ENCODE assay signal across 18 mouse cellular contexts in the genomic region with DNA sequence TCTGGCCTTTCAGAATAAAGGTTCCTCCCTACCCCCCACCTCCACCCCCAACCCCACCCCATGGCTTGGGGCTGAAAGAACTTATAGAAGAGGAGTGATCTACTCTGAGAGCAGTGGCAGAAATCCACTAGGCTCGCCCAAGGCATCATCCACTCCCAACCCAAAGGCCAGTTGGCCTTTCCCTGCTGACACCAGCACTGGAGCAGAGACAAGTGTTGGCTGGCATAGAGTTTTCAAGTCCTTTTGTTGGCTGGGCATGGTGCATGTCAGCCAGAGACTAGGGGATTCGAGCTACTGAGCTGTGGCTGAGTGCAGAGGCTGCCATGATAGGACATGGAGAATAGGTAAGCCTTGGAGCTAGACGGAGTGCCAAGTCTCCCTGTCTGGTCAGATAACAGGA. TPM values are rescaled to one million over a fixed set of nuclear protein-coding genes. Genes with fewer than 3 reads are reported as not detected.
DNase-seq lines count a peak whose midpoint lies in the region; ATAC-seq and TF ChIP-seq lines count a peak whose summit lies in the region.
"Had no signal": no experiment of that assay in that cellular context is flagged by ENCODE, and none has a peak within 500 bp of the region (broad histone marks: within the 10 kb centered on the region; RNA-seq: fewer than 3 reads in every experiment).

No protein-coding gene starts in this region.

- ATAC-seq in forebrain, embryonic 11.5 days (replicated peaks; ENCODE audit: low FRiP score): no peak
- ATAC-seq in liver, embryonic 12.5 days: no peak
- no peak for ATAC-seq in forebrain, embryonic 15.5 days (replicated peaks)

- H3K79me2 ChIP-seq in liver, adult 2 months (ENCODE audit: control insufficient read depth, insufficient read depth, low read length): 0 out of 2 replicates have a peak, but pooled peaks cover 3% of the 10 kb centered on the region

- no peak overlapping the region for H3K4me3 ChIP-seq in forebrain, embryonic 10.5 days
- no peak overlapping the region for H3K4me3 ChIP-seq in forebrain, embryonic 11.5 days (ENCODE audit: low read depth, low read length)
- H3K4me3 ChIP-seq in liver, adult 2 months (ENCODE audit: insufficient read depth, low read depth, low read length): no peak overlapping the region
- H3K4me3 ChIP-seq in liver, embryonic 12.5 days: no peak overlapping the region
- no peak overlapping the region for H3K4me3 ChIP-seq in forebrain, embryonic 15.5 days
- H3K4me3 ChIP-seq: embryonic facial prominence, embryonic 15.5 days; heart, embryonic 13.5 days; liver, embryonic 13.5 days; stomach, embryonic 15.5 days had no signal

- no peak for TF ChIP-seq POLR2A in liver, adult 2 months (IDR thresholded peaks at IDR 0.05; ENCODE audit: extremely low read depth, insufficient read depth, low read length)
- no peak for TF ChIP-seq POLR2A in brain, embryonic 14.5 days (IDR thresholded peaks at IDR 0.05; ENCODE audit: borderline replicate concordance, extremely low read depth, insufficient read depth, insufficient read length, poor library complexity, severe bottlenecking)

- peaks cover 43% of the 10 kb centered on the region for H3K27me3 ChIP-seq in forebrain, embryonic 10.5 days (ENCODE audit: poor library complexity, severe bottlenecking)
- no peaks in the 10 kb centered on the region for H3K27me3 ChIP-seq in forebrain, embryonic 11.5 days (ENCODE audit: control insufficient read depth, insufficient read depth, low read length)
- no peaks in the 10 kb centered on the region for H3K27me3 ChIP-seq in liver, adult 2 months (ENCODE audit: control insufficient read depth, insufficient read depth, low read length)
- peaks cover 71% of the 10 kb centered on the region for H3K27me3 ChIP-seq in liver, embryonic 12.5 days (replicated peaks)
- no peaks in the 10 kb centered on the region for H3K27me3 ChIP-seq in forebrain, embryonic 15.5 days
- H3K27me3 ChIP-seq: embryonic facial prominence, embryonic 15.5 days; stomach, embryonic 15.5 days had no signal

- TF ChIP-seq CTCF in liver, adult 2 months (IDR thresholded peaks at IDR 0.05; ENCODE audit: low read depth, low read length): no peak
- TF ChIP-seq CTCF in brain, embryonic 14.5 days (IDR thresholded peaks at IDR 0.05; ENCODE audit: borderline replicate concordance, extremely low read depth, insufficient read depth, insufficient read length): no peak

- 89% methylated on average over 3 of the region's 3 CpGs for WGBS in forebrain, embryonic 10.5 days
- WGBS in forebrain, embryonic 11.5 days: 71% methylated on average over 3 of the region's 3 CpGs
- 45% methylated on average over 3 of the region's 3 CpGs for WGBS in liver, adult 2 months
- WGBS in liver, embryonic 12.5 days (ENCODE audit: insufficient replicate concordance): 68% methylated on average over 3 of the region's 3 CpGs
- WGBS in forebrain, embryonic 15.5 days: 46% methylated on average over 3 of the region's 3 CpGs

- peaks cover 83% of the 10 kb centered on the region for H3K36me3 ChIP-seq in forebrain, embryonic 10.5 days (replicated peaks)
- H3K36me3 ChIP-seq in forebrain, embryonic 11.5 days (ENCODE audit: control insufficient read depth, insufficient read depth, low read length): peaks cover 3% of the 10 kb centered on the region; the same call in 1 of the 2 replicates
- H3K36me3 ChIP-seq in liver, adult 2 months (ENCODE audit: control insufficient read depth, insufficient read depth, low read length): no peaks in the 10 kb centered on the region
- H3K36me3 ChIP-seq in liver, embryonic 12.5 days: peaks cover 25% of the 10 kb centered on the region
- no peaks in the 10 kb centered on the region for H3K36me3 ChIP-seq in forebrain, embryonic 15.5 days

- peaks cover 100% of the 10 kb centered on the region for H3K4me1 ChIP-seq in forebrain, embryonic 10.5 days
- H3K4me1 ChIP-seq in forebrain, embryonic 11.5 days (replicated peaks; ENCODE audit: control insufficient read depth, insufficient read depth, low read length): peaks cover 91% of the 10 kb centered on the region
- peaks cover 40% of the 10 kb centered on the region for H3K4me1 ChIP-seq in liver, adult 2 months (ENCODE audit: control insufficient read depth, insufficient read depth, low read length)
- peaks cover 88% of the 10 kb centered on the region for H3K4me1 ChIP-seq in liver, embryonic 12.5 days
- peaks cover 100% of the 10 kb centered on the region for H3K4me1 ChIP-seq in forebrain, embryonic 15.5 days

- H3K27ac ChIP-seq in forebrain, embryonic 10.5 days: 0 out of 2 replicates have a peak overlapping the region, but pooled peaks have one; percentile 8
- no peak overlapping the region for H3K27ac ChIP-seq in forebrain, embryonic 11.5 days (ENCODE audit: low read depth, low read length)
- H3K27ac ChIP-seq in liver, adult 2 months (replicated peaks; ENCODE audit: insufficient read depth, low read depth, low read length): no peak overlapping the region
- H3K27ac ChIP-seq in liver, embryonic 12.5 days: no peak overlapping the region
- H3K27ac ChIP-seq in forebrain, embryonic 15.5 days (replicated peaks): peak overlapping the region; percentile 57
- H3K27ac ChIP-seq: embryonic facial prominence, embryonic 15.5 days; liver, embryonic 13.5 days; stomach, embryonic 15.5 days had no signal

- no peaks in the 10 kb centered on the region for H3K9me3 ChIP-seq in forebrain, embryonic 10.5 days
- H3K9me3 ChIP-seq in forebrain, embryonic 11.5 days (ENCODE audit: control insufficient read depth, low read length): no peaks in the 10 kb centered on the region
- no peaks in the 10 kb centered on the region for H3K9me3 ChIP-seq in liver, embryonic 12.5 days (replicated peaks)
- H3K9me3 ChIP-seq in forebrain, embryonic 15.5 days: no peaks in the 10 kb centered on the region
- H3K9me3 ChIP-seq: embryonic facial prominence, embryonic 15.5 days; heart, embryonic 13.5 days; liver, embryonic 13.5 days; stomach, embryonic 15.5 days had no signal

- H3K9ac ChIP-seq in forebrain, embryonic 11.5 days (ENCODE audit: low read length): no peak overlapping the region
- no peak overlapping the region for H3K9ac ChIP-seq in liver, adult 2 months (ENCODE audit: low read depth, low read length)
- H3K9ac ChIP-seq in liver, embryonic 12.5 days: no peak overlapping the region
- H3K9ac ChIP-seq in forebrain, embryonic 15.5 days (replicated peaks): no peak overlapping the region
- H3K9ac ChIP-seq: embryonic facial prominence, embryonic 15.5 days; heart, embryonic 13.5 days; liver, embryonic 13.5 days; lung, embryonic 14.5 days; stomach, embryonic 15.5 days had no signal

- no peak for DNase-seq in forebrain, embryonic 10.5 days (ENCODE audit: extremely low spot score, low spot score)
- DNase-seq in forebrain, embryonic 11.5 days (ENCODE audit: low spot score): no peak
- peak; percentile 79 for DNase-seq in liver, adult 2 months (ENCODE audit: extremely low read depth, low read depth, low spot score)
- DNase-seq in brain, embryonic 14.5 days (ENCODE audit: low read depth): peak; percentile 70
- no peak for DNase-seq in spleen, postnatal 36 days (ENCODE audit: low spot score in 2 of 2)
- DNase-seq: adrenal gland, postnatal 36 days; B cell, adult 2 months; cerebellum, adult 2 months; kidney, postnatal 4 days; liver, embryonic 13.5 days; right cerebral cortex, postnatal 25 days; thymus, adult 18-20 months had no signal

- no peak overlapping the region for H3K4me2 ChIP-seq in forebrain, embryonic 11.5 days (ENCODE audit: low read depth, low read length, severe bottlenecking)
- H3K4me2 ChIP-seq in liver, embryonic 12.5 days: no peak overlapping the region
- no peak overlapping the region for H3K4me2 ChIP-seq in forebrain, embryonic 15.5 days (replicated peaks)
- H3K4me2 ChIP-seq: embryonic facial prominence, embryonic 15.5 days; liver, embryonic 13.5 days; stomach, embryonic 15.5 days had no signal

RNA-seq across cellular contexts. Expression of gene Tle3, which starts 9.3 kb away (rescaled TPM):
- 43.4 and 45.6 TPM in 2 replicates for polyA plus RNA-seq in forebrain, embryonic 10.5 days (2016; fragmentation: Nextera tagmentation; extraction: Ambion mirVana)
- 57.8 and 58.2 TPM in 2 replicates for polyA plus RNA-seq in forebrain, embryonic 11.5 days (2014; fragmentation: Nextera tagmentation; extraction: Ambion mirVana)
- 2.4 and 2.9 TPM in 2 replicates for total RNA-seq in liver, adult 2 months (2014; rRNA removed)
- polyA plus RNA-seq in liver, adult 2 months (2012; rRNA removed): 9.7 and 14.8 TPM in 2 replicates
- 7.7 and 8.2 TPM in 2 replicates for polyA plus RNA-seq in liver, embryonic 12.5 days (2016; fragmentation: Nextera tagmentation; extraction: Ambion mirVana)
- 108 and 121 TPM in 2 replicates for polyA plus RNA-seq in brain, embryonic 14.5 days (2012; rRNA removed)
- 39.9 and 40.9 TPM in 2 replicates for polyA plus RNA-seq in forebrain, embryonic 15.5 days (2015; fragmentation: Nextera tagmentation; extraction: Ambion mirVana)

Comparison
In these comparisons a context has a peak if more than half of its experiments do, and no peak if none do; other contexts are left out.
1. H3K27ac ChIP-seq: peak in forebrain, embryonic 10.5 days (single experiment) and forebrain, embryonic 15.5 days (single experiment); none in forebrain, embryonic 11.5 days (single experiment), liver, adult 2 months (single experiment) and liver, embryonic 12.5 days (single experiment).
2. DNase-seq: peak in liver, adult 2 months (single experiment) and brain, embryonic 14.5 days (single experiment); none in forebrain, embryonic 10.5 days (single experiment), forebrain, embryonic 11.5 days (single experiment) and spleen, postnatal 36 days (0 of 2).